Mouse (Mus musculus) lung, adult 2 months (tissue): ENCODE data around the gene Limch1. TPM values are rescaled to one million over a fixed set of nuclear protein-coding genes. Genes with fewer than 3 reads are reported as not detected.
A peak's percentile ranks its signal among the peaks of the same experiment; 100 is the strongest.

Experiments used
- DNase-seq: peaks from one replicate; pipeline ENCODE4 v3.0.0; 2022
- H3K4me1 ChIP-seq: fragments of 200-500 bp; 2 replicates; pipeline ENCODE4 v1.6.1; 2011; ENCODE audit warnings: low read length; ENCODE audit not compliant: control insufficient read depth, insufficient read depth
- H3K4me3 ChIP-seq: fragments of 200-500 bp; replicated peaks from 2 replicates; pipeline ENCODE3; 2011; ENCODE audit warnings: low read depth, mild to moderate bottlenecking, control low read depth, low read length; ENCODE audit errors: extremely low read depth
- CTCF ChIP-seq: fragments of 200-500 bp; IDR thresholded peaks from 2 replicates; pipeline ENCODE4 v1.5.1; 2011; ENCODE audit warnings: mild to moderate bottlenecking, low read length, control low read depth; ENCODE audit not compliant: insufficient read depth
- POLR2A ChIP-seq: fragments of 200-500 bp; IDR thresholded peaks from 2 replicates; pipeline ENCODE4 v1.6.1; 2011; ENCODE audit warnings: low read depth, mild to moderate bottlenecking, control low read depth, low read length, borderline replicate concordance; ENCODE audit errors: extremely low read depth
- WGBS: fragments of 180-500 bp; shearing (Covaris S2); methylation state at CpG from one replicate; pipeline ENCODE4 v1.1.7; 2018; 5-methylcytosine and 5-hydroxymethylcytosine counted together
- polyA plus RNA-seq: library from polyadenylated mRNA; depleted of rRNA; stranded (reverse); fragments of >200 nt; gene quantifications from 2 replicates; pipeline ENCODE4 v1.2.3, GENCODE M21; 2012; rRNA removed

The Limch1 gene
- polyA plus RNA-seq = 156 and 242 TPM in 2 replicates

- Histone ChIP-seq H3K4me3 (peak within 1 kb of the TSS; percentile 65), H3K4me1 (peaks cover 12% of the 10 kb centered on the region)
- DNase-seq = peak; percentile 81
- TF ChIP-seq CTCF (no peak), POLR2A (peak; percentile 26; the same call in 1 of the 2 replicates)
- 2% methylated on average over 50 of the region's 50 CpGs for WGBS
These were observed at the start of gene Limch1 for GRCm38 (mm10) chr5:66745390-66745995. Gene Limch1 (plus strand): TSS chr5:66745827.

- TF ChIP-seq CTCF = peak; percentile 46; the same call in 1 of the 2 replicates
- TF ChIP-seq POLR2A = no peak
- Histone ChIP-seq H3K4me3 (no peak overlapping the region), H3K4me1 (0 out of 2 replicates have a peak, but pooled peaks cover 3% of the 10 kb centered on the region)
- no peak for DNase-seq
These were observed 48.5 kb upstream of the Limch1 start for GRCm38 (mm10) chr5:66697119-66697518.

GRCm38 (mm10) chr5:66699911-66700310 lies 45.7 kb upstream of the Limch1 start:
- peaks cover 3% of the 10 kb centered on the region; the same call in 1 of the 2 replicates for H3K4me1 ChIP-seq
- TF ChIP-seq POLR2A = no peak
- TF ChIP-seq CTCF = no peak
- no peak for DNase-seq
- H3K4me3 ChIP-seq = no peak overlapping the region
- 41% methylated on average over 6 of the region's 6 CpGs for WGBS

- 94% methylated on average over 4 of the region's 4 CpGs for WGBS
These were observed 43.7 kb upstream of the Limch1 start for GRCm38 (mm10) chr5:66701951-66702350.

GRCm38 (mm10) chr5:66703317-66704004 lies 42.2 kb upstream of the Limch1 start:
- Histone ChIP-seq H3K4me1 (peaks cover 3% of the 10 kb centered on the region; the same call in 1 of the 2 replicates), H3K4me3 (no peak overlapping the region)
- TF ChIP-seq POLR2A (no peak), CTCF (no peak)
- WGBS = 34% methylated on average over 10 of the region's 10 CpGs
- no peak for DNase-seq

More at GRCm38 (mm10) chr5:66701951-66702350, 43.7 kb upstream of the Limch1 start:
- peaks cover 3% of the 10 kb centered on the region; the same call in 1 of the 2 replicates for H3K4me1 ChIP-seq
- TF ChIP-seq POLR2A (no peak), CTCF (no peak)
- no peak overlapping the region for H3K4me3 ChIP-seq
- no peak for DNase-seq

GRCm38 (mm10) chr5:66707859-66708258 lies 37.8 kb upstream of the Limch1 start:
- H3K4me3 ChIP-seq = no peak overlapping the region
- no peak for DNase-seq
- H3K4me1 ChIP-seq = peaks cover under 1% of the 10 kb centered on the region
- TF ChIP-seq POLR2A (no peak), CTCF (no peak)
- 74% methylated on average over 5 of the region's 5 CpGs for WGBS

GRCm38 (mm10) chr5:66710445-66711019 lies 35.1 kb upstream of the Limch1 start:
- Histone ChIP-seq H3K4me1 (peaks cover 3% of the 10 kb centered on the region; the same call in 1 of the 2 replicates), H3K4me3 (no peak overlapping the region)
- no peak for DNase-seq
- TF ChIP-seq CTCF = no peak
- TF ChIP-seq POLR2A = no peak
- 7% methylated on average over 4 of the region's 4 CpGs for WGBS

- 42% methylated on average over 6 of the region's 6 CpGs for WGBS
- Histone ChIP-seq H3K4me1 (peaks cover 3% of the 10 kb centered on the region; the same call in 1 of the 2 replicates), H3K4me3 (no peak overlapping the region)
- TF ChIP-seq POLR2A (no peak), CTCF (no peak)
- peak; percentile 64 for DNase-seq
These were observed 32.8 kb upstream of the Limch1 start for GRCm38 (mm10) chr5:66712801-66713200.

- 52% methylated on average over 4 of the region's 4 CpGs for WGBS
- H3K4me1 ChIP-seq = peaks cover 3% of the 10 kb centered on the region; the same call in 1 of the 2 replicates
These were observed 30.1 kb upstream of the Limch1 start for GRCm38 (mm10) chr5:66715498-66715931.

GRCm38 (mm10) chr5:66717931-66718330 lies 27.7 kb upstream of the Limch1 start:
- Histone ChIP-seq H3K4me3 (no peak overlapping the region), H3K4me1 (peaks cover 2% of the 10 kb centered on the region; the same call in 1 of the 2 replicates)
- 60% methylated on average over 4 of the region's 4 CpGs for WGBS
- no peak for DNase-seq
- TF ChIP-seq POLR2A (no peak), CTCF (no peak)

More at GRCm38 (mm10) chr5:66715498-66715931, 30.1 kb upstream of the Limch1 start:
- DNase-seq = no peak
- H3K4me3 ChIP-seq = no peak overlapping the region
- TF ChIP-seq CTCF (no peak), POLR2A (no peak)
